Mouse (Mus musculus) gastrocnemius, adult 18-20 months (tissue): ENCODE measurements around the gene Cnr2. TPM values are rescaled to one million over a fixed set of nuclear protein-coding genes. Genes with fewer than 3 reads are reported as not detected.

Experiments used
- DNase-seq: peaks from one replicate; pipeline ENCODE4 v3.0.0; 2021; ENCODE audit warnings: low spot score
- long read RNA-seq, 2 experiments: library from polyadenylated mRNA; stranded (forward); transcript quantifications; one replicate each; pipeline ENCODE4 v2.0.0; 2021
- total RNA-seq, 2 experiments: library from RNA; stranded (reverse); gene quantifications; 2 replicates each; pipeline ENCODE4 v1.2.3; 2021

The Cnr2 gene
- total RNA-seq, result under 1 TPM in 1 of 2 experiments, not detected in 1; 0.12 TPM
- long read RNA-seq, experiment 1, result 0 reads
- long read RNA-seq, experiment 2, result 0 reads

DNA sequence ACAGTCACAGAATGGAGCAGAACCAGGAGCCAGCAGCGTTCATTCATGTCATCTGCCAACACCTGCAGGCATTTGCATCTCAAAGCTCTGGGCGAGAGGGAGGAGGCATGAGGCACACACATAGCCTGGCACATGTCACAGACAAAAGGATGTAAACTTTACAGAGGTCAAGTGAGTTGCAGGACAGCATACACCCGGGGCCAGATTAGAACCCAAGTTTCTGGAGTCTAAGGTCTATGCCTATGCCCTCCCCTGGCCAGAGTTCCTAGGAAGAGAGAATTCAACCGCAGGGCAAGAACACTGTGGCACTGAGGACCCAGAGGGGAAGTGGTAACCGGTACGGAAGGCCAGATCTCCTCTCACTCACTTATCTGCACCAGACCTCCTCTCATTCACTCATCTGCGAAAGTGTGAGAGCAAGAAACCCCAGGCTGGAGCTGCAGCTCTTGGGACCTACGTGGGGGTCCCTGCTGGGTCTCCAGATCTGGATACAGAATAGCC, at the start of gene Cnr2:
TSS of gene Cnr2 (plus strand) at position 324 of the 501 bp plus-strand sequence.
- no peak for DNase-seq

DNA sequence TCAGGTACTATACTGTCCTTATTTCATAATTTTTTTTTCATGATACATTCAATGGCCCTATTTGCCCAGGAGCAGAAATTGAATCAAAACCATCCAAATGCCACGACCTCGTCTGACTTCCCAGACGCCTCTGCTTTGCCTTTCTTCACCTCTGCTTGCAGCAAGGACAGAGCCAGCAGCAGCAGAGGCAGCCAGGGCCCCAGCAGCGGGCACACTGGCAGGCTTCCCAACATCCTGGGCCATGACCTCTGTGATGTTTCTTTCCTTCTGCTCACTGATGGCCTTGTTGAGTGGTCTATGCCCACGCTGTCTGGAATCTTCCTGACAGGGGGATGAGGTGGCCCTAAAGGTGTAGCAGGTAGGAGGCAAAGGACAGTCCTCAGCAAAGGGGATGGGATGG, 47.6 kb upstream of the Cnr2 start:
- DNase-seq, result no peak

DNA sequence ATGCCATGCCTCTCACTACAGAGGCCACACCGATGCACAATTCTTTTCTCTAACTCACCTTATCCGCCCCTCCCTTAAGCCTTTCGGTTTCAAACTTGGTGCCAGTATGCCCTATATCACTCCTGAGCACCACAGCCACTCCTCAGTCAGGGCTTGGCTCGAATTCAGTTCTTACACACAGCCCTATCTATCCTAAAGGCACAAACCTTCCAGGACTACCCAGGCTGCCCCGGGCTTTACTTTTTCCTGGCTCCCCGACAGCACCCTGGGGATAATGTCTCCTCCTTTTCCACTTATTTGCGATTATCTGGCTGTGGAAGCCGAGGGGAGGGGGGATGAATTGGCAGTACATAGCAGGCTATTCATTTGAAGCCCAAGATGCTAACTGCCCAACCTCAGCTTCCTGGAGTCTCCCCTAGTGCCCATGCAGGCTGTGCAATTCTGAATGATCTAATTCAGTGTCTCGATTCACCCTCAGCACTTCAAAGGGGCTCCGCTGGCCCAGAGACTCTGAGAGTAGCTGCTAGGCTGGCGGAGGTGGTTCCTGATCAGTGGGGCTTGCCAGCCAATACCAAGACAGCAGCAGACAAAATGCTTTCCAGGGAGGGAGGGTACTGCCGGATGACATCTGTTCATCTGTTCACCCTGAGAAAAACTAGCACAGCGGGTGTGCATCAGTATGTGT, 44.6 kb upstream of the Cnr2 start:
- no peak for DNase-seq

DNA sequence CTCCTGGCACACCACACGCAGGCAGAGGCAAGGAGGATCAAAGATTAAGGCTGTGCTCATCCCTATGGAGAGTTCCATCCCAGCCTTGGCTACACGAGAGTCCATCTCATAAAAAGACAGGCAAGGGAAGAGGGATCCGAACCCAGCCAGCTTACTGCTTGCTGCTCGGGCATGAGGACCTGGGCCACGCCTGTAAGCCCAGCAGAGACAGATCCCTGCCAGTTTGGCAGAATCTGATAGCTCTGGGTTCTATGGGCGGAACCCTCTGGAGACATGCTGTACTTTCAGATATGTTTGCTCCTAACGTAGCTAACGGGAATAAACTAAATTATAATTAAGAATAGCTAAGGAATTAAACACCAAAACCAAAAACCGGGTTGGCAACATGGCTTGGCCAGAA, 43.3 kb upstream of the Cnr2 start:
- no peak for DNase-seq

DNA sequence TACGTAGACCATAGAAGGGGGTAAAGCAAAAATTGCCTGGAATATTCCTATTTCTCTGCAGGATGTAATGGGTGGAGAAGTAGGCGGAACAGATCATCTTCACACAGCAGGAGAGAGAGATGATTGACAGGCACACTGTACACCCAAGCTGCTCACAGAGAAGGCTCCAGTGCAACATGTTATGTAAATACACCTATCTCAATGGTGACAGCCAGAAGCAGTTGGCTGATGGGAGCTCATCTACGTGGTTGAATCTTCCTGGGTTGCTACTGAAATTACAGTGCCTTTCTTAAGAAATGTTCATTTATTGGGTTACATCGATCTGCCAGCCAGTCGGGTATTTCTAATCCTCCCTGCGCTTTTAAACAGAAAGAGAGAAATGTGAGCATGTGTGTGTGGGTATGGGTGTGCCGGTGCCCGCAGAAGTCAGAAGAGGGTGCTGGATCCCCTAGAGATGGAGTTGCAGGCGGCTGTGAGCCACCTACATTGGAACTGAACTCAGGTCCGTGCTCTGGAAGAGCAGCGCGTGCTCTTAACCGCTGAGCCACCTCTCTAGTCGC, 41.1 kb upstream of the Cnr2 start:
- DNase-seq, result no peak

DNA sequence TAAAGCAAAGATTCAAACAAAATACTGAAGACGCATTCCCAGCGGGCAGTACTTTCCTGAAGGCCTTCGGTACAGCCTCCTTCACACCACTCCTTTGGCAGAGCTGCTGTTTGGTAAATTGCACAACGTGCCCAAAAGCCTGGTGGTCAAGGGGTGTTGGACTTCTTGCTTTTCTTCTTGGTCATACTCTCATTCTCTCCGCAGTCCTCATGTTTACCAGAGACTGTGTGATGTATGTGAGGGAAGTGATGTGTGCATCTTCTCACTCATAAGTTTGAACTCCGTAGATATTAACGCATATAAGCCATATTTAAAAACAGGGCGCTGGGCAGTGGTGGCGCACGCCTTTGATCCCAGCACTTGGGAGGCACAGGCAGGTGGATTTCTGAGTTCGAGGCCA, 40.6 kb upstream of the Cnr2 start:
- DNase-seq, result no peak

DNA sequence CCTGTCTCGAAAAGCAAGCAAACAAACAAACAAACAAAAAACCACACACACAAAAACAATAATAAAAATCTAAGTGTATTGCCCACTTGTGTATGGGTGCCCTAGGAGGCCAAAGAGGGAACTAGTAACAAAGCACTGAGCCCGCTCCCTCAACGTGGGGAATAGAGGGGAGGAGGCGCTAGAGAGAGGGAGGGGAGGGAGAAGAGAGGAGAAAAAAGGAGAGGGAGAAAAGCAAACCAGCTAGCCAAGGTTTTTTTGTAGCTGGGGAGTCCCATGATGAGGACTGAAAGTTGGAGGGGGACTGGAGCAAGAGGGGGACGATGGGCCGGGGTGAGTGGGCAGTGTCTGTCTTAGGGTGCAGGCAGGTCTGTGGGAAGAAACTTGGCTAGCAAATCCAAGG, 40.1 kb upstream of the Cnr2 start:
- no peak for DNase-seq

DNA sequence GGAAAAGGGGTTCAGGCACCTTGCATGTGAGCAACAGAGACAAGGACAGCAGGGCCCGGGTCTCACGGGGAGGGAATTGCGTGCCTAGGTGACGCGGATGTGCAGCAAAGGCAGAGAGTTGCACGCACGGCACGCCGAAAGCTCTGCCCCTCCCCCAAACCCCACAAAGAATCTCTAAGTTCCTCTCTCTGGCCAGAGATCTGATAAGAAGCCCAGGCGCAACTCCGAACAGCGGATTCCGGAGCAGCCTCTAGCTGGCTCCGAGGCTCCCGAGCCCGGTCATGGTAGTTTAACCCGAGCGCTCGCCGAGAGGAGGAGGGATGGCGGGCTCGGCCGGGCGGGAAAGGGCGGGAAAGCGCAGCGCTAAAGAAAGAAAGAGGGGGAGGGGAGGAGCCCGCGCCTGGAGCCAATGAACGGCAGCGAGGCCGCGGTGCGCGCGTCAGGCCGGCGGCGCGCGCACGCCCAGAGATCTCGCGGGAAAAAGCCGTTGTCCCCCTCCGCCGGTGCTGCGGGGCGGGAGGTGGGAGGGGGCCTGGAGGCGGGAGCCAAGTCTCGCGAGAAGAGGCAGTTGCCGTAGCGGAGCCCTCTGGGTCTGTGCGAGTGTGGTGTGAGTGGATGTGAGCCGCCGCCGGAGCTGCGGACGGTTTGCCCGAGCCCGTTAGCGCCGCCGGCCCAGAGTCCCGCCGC, 39.5 kb upstream of the Cnr2 start, which contains the start of gene Srsf10:
TSS of gene Srsf10 (plus strand) at position 212 of the 687 bp plus-strand sequence.
- peak; percentile 96 for DNase-seq

DNA sequence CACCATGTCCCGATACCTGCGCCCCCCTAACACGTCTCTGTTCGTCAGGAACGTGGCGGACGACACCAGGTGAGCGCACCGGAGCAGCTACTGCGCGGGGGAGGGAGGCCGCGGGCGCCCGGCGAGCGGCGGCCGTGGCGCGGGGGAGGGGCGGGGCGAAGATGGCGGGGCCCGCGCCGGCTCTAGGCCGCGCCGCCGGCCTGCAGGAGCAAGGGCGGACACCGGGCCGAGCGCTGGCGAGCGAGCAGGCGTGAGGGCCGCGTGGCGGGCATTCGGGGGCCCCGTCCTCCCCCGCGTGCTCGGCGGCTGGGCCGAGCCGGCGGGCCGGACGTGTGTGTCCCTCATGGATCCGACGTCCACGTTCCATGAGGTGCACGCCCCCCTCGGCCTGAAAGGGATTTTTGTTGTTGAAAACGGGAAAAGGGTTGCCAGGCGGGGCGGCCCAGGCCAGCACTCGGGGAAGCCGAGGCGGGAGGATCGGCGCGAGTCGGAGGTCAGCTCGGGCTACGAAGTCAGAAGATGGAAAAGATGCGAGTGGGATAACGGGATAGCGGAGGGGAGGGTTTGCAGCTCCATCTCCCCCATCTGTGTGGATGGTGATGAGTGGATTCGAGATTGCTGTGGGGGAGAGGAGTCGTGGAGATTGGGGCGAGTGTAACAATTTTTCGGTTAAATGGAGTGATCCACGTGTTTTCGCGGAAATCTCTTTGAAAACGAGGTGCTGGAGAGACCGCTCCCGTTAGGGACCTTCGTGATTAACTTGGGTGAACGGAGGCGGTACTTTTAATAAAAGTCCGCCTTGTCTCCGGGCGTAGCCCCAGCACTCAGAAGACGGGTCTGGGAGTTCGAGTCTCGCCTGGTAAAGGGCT, 38.7 kb upstream of the Cnr2 start:
- peak; percentile 52 for DNase-seq

DNA sequence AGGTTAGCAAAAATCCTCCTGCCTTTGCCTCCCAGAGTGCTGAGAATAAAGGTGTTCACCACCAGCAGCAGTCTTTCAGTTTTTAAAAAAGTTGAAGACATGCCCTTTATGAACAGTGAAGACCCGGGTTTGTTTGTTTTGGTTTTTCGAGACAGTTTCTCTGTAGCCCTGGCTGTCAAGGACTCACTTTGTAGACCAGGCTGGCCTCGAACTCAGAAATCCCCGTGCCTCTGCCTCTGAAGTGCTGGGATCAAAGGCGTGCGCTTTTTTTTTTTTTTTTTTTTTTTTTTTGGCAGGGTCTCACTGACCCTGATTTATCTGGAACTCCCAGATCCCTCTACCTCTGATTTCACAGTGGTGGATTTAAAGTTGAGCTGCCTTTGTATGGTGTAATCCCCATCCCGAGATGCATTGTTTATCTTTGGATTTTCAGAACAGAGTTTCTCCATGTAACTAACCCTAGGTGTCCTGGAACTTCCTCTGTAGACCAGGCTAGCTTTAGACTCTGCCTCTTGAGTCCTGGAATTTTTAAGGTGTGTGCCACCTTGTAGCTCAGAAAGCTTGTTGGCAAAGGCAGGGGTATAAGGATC, 37.5 kb upstream of the Cnr2 start:
- no peak for DNase-seq

DNA sequence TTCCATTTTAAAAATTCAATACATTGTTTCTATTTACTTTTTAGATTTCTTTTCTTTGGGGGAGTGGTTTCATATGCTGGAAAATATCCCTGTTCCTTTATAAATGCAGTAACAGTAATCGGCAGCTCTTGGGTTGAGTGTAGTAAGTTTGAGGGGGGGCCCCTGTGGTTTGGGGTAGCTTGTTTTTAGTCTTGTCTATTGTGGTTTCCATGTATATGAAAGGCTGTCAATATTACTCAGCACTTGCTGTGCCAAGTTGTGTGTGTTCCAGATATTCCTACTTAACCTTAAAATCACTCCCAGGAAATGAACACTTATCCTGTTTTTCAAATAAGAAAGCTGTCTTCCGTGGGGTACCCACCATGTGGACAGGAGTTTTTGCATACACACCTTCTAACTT, 26.2 kb upstream of the Cnr2 start:
- no peak for DNase-seq

DNA sequence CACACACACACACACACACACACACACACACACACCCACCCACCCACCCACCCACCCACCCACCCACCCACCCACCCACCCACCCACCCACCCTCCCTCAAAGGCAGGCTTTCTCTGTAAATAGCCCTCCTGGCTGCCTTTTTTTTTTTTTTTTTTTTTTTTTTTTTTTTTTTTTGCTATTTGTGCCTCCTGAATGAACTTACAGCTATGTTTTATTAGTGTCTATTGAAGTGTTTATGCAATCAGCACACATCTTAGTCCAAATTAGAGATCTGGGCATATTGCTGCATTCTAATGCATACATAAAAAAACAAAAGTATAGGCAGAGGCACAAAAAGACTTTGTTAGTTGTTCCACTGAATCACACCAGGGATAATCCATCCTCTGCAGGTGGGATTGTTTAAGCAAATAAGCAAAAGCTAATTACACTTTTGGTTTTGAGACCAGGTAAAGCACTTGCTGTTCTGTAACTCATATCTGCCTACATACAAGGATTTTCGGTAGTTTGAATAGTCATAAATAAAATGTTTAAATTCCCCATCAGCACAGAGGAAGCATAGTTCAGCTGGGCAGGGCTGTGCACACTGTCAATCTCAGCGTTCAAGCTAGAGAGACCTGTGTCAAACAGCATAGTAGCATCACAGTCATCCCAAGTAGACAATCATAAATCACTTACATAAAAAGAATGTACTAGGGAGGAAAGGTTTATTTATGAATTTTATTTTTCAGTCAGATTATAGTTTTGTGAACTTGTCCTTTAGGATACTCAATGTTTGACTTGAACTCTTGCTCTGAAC, 24.8 kb upstream of the Cnr2 start:
- no peak for DNase-seq

DNA sequence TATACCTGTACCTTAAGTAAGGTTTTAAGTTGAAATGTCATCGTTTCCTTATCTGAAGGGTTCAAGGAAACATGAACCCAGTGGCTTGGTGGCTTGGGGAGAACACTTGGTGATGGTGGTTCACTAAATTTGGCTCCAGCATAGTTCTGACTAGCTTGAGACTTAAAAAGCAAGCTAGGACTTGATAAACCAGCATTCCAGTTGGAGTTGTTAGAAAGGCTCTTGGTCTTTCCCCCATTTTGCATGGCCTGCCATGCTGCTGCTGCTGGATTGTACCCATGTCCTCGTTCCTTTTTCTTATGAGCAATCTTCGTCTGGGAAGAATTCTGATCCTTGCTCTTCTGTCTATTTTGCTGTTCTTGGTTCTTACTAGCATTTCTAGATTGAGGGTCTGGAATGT, 23.2 kb upstream of the Cnr2 start:
- DNase-seq, result no peak

DNA sequence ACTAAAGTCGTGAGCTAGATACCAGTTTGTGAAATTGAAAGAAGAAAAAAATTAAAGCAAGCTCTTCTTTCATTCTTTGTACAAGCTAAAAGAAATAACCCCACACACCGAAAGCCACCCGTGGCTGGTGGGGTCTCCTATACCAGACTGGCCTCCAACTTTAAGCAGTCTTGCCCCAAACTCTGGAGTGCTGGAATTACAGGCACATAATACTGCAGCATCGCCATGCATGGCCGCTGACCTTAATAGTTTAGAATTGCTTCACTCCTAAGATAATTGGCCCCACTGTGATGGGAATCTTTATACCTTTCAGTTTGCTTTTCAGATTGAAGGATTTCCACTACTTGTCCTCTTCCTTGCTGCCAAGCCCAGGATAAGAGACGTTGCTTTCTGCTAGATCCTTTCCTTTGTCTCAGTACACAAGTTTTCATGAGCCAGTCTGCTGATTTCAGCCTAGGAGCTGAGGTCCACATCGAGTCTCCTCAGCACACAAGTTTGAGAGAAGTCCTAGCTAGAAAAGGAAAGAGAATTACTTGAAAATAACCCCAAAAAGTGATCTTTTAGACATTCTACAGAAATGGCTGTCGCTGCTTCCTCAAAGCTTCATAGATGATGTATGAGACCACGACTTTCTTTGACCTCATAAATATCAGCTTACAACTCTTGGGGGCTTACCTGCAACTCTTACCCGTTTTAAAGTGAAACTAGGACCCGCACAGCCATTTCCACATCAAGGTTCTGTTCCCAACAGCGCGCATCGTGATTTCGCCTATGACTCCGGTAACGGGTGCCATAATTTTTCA, 22.4 kb upstream of the Cnr2 start:
- DNase-seq, result no peak

DNA sequence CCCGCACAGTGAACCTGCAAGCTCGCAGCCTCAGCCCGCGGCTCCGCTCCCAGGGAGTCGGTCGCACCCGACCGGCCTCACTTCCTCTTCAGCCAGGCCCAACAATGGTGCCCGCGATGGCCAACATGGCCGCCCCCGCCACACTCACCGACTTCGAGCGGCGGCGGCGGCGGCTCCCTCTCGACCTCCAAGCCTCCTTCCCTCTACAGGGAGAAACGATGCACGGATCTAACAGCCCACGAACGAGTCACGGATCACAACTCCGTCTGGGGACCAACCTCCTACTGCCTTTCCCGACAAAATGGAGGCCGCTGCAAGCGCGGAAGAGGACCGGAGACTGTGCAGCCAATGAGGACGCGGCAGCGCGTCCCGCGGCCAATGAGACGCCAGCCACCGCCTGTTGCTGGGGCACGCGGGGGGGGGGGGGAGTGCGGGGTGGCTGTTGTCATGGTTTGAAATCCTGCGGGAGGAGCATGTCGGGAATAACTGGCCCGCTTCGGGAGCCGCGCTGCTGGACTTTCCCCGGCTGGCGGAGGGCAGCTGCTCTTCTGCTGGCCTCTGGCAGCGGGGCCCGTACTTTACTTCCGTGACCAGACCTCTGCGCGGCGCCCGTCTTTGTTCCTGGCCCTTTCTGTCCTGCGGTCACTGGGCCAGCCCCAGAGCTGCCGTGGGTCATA, 21.5 kb upstream of the Cnr2 start, which contains the start of gene Pnrc2:
TSS of gene Pnrc2 (minus strand) at position 325 of the 677 bp plus-strand sequence.
- peak; percentile 87 for DNase-seq

DNA sequence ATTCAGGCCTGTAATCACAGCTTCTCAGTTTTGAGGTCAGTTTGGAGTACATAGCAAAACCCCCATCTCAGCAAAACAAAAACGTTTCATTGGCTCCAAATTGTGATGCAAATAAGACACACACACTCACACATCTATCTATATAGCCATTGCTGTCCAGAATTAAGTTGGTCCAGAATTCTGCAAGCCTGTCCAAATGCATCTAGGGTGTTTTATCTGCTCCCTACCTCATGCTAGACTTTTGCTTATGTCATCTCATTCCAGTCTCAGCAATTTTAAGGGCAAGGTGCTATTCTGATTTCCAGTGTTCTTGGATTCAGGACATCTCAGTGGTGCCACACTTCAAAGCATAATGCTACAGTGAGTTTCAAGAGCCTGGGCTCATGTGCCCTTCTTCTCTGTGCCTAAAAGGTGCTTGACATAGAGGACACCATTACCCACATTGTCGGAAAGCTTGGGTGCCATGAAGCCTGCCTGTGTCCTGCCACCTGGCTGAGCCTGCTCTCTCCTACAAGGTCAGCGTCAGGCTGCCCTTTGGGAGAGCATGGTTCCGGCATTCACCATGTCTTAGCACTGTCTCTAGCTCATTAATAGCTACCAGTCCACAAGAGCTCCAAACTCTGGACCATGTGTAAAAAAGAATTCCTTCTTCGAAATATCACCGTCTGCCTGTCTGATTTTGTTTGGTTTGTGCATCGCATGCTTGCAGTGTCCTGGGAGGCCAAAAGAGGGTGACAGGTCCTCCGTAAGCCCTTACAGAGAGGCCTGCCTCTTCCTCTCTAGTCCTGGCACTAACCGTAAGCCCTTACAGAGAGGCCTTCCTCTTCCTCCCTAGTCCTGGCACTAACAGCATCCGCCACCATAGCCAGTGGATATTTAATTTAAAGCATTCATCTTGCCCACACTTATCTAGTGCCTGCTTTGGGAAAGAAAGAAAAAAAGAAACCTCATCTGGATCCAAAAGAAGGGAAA, 20.3 kb upstream of the Cnr2 start:
- DNase-seq, result no peak

DNA sequence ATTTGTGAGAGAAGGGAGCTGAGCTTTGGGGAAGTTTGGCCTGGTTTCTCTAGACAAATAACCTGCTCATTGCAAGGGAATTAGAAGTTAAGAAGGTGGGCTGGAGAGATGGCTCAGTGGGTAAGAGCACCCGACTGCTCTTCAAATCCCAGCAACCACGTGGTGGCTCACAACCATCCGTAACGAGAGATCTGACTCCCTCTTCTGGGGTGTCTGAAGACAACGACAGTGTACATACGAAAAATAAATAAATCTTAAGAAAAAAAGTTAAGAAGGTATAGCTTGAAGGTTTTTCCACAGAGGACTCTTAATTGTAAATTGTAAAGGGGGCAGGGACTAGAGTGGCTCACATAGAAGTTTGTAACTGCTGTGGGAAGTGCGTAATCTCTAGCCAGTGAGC, 19.6 kb upstream of the Cnr2 start:
- no peak for DNase-seq
